Mouse (Mus musculus) gastrocnemius, postnatal 25 days (tissue): ENCODE results near the gene Tmem183a. TPM values are rescaled to one million over a fixed set of nuclear protein-coding genes. Genes with fewer than 3 reads are reported as not detected.

ENCODE experiments used
- DNase-seq: peaks from one replicate; pipeline ENCODE4 v3.0.0; 2022
- total RNA-seq, 2 experiments: library from RNA; stranded (reverse); gene quantifications; 1 replicate in 1 of 2; 2 replicates in 1 of 2; pipeline ENCODE4 v1.2.3; 2021

The Tmem183a gene
- total RNA-seq, 2 experiments from 2014 or later = 13.2 to 15.1 TPM

DNA sequence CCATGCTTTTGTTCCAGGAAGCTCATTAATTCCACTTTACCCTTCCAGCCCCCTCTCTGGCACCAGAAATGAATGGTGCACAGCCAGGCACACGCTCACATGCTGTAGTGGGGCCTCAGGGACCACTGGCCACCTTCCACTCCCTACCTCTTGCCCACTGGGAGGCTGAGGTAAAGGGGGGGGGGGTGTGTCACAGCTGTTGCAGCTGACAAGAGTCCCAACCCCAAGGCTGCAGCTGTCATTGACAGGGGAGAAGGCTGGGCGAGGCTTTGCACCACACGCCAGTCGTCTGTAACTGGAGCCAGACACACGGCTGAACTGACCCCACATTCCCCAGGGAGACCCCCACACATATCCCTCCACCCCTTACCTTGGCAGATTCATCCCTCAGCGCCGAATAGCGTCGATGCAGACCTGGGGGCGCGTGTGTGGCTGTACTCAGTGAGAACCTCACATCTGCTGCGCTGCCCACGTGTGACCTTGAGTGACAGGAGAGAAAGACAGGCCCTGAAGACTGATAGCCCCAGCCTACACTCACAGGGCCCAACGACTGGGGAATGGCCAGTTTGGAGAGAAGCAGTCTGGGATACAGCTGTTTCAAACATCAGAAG, 41.0 kb downstream of the Tmem183a start:
- DNase-seq = no peak

DNA sequence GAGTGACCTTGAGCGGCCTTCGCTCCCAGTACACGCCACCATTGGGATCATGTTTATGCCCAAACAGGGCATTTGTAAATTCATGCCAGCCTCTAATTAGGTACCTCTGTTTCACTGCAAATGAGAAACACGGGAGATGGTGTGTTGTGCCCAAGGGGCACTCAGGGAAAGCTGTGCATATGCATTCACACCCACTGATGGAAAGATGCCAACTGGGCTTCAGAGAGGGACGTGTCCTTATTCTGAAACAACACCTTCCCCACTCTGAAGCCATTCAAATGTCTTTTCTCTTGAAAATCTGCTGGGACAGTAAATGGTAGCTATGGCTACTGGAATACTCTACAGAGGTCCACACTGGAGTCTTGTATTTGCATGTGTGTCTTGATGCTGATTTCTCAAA, 43.5 kb downstream of the Tmem183a start:
- no peak for DNase-seq

DNA sequence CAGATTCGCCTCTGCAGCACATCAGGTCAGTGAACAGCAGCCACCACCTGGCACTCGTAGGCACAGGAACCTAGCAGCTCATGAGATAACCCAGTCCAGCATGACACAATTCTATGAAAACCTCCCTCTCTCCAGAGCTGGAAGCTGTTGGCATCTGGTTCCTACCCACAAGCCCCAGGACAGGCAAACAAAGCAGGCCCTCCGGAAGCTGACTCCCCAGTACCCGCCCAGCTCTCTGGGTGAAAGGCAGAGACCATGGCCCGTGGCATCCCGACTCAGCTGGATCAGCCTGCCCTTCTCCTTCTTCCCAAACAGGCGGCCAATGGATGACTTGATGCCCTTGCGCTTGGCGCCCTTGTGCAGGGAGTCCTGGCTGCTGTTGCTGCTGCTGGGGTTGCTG, 45.4 kb downstream of the Tmem183a start:
- DNase-seq = no peak

DNA sequence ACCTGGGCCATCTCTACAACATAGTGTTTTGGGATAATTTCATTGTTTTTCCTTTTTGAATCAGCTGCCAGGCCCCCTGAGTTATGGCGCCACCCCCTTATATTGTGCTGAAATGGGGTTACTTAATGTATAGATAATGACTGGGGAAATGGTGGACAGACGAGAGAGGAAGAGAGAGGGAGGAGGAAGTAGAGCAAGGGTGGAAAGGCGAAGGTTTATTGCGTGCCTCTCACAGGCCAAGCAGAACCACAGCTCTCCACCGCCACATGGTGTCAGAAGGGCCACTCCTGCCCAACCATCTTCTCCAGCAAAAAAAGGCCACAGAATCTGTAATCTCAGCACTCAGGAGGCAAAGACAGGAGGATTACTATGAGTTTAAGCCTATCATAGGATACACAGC, 46.6 kb downstream of the Tmem183a start:
- DNase-seq = no peak

DNA sequence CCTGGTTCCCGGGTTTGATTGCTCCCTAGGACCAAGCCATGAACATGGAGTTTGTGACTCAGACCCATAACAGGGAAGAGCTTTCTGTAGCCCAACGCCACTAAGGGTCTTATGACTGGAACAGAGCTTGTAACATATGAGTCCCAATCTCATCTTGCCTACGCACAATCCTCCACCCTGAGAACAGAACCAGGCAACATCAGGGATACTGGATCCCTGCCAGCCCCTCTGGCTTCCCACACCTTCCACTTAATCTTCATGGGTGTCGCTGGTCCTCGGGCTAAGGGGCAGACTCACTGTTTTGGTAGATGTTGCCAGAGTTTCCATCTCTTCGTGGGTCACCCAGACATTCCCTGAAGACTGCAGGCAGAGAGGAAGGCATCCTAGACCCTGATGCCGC, 50.0 kb downstream of the Tmem183a start:
- DNase-seq = no peak

DNA sequence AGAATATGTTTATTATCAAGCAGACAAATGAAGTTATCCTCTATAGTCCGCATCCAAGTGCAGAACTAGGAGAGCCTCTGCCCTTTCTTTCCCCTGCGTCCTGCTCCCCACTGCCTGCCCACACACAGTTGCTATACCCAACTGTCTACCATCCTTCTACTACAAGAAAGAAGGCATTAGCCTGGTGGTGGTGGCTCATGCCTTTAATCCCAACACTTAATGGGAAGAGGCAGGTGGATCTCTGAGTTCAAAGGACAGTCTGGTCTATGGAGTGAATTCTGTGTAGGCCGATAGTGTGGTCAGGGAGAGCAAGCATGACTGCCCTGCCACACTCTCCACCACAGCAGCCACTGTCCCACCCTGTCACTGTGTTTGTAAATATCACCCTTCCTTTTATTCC, 51.0 kb downstream of the Tmem183a start:
- no peak for DNase-seq

DNA sequence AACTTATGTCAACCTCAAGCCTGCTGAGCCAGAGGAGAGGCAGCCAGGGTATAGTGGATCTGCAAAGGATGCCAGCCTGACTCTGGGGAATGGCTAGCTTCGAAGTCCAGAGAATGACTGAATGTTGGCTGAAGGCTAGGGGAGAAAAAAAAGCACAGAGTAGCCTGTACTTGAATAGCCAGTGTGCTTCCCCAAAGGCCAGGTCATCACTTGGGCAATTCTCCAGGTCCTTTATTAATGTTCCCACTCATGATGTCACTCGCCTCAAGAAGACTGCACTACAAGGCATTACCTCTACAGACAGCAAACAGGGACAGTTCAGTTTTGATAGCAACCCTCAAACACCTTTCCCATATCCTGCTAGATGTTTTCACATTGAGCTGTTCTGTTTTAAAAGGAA, 51.5 kb downstream of the Tmem183a start:
- DNase-seq = no peak

DNA sequence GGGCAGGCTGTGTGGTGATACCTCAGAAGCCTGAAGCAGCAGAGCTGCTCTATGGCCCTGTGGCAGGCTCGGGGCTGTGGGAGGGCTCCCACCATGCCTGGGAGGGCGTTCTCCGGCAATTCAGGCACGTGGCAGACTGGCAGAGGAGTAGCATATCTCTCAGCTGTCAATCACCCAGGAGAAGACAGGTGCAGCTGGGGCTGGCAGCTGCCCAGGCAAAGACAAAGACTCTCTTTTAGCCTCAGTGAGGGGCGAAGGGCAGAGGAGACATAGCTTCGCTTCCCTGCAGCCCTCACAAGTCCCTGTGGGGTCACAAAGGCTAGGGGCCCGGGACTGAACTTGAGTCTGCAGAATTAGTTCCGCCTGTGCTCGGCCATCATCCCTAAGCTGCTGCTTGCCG, 54.4 kb downstream of the Tmem183a start:
- DNase-seq = no peak

DNA sequence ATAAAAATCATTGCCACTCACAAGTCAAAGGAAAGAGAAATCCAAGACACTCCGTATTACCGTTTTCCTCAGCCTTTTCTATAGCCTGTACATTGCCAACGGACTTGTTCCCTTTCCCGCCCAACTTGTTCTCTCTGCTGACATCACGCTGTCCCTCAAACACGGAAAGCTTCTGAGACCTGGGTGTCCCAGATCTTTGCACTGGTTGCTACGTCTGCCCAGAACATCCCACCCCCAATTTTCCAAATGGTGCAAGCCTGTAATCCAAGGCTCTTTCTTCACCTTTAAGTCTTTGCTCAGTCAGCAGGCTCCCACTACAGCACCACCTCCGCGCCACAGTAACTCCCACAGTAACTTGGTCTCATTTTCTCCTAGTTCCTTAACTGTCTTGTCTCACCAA, 56.8 kb downstream of the Tmem183a start:
- DNase-seq = no peak

DNA sequence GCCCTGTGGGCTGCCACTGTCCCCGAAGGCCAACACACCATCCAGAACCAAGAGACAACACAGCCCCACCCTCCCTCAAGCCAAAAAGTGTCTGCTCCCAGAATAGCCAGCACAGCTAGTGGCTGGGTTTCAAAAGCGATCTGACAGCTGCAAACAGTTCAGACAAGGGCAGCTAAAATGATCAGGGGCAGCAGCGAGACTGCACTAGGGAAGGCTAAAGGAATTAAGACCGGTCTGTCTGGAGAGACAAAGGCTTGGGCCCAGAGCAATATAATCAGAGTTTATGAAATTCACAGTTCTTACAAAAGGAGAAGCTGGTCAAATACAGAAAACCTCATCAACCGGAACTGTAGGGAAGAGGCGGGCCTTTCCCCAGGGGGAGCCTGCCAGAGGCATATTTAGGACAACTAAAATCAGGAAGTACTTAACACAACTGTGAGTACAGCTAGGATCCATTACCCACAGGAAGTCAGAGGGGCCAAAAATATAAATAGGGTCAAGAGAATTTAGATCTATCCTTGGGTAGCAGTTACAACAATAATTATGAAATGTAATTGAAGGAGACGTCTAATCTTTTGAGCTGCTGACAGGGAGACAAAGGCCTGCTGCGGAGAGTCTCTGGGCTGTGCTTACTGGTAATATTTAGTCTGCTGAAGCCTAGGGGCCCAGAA, 59.1 kb downstream of the Tmem183a start:
- DNase-seq = peak; percentile 87

DNA sequence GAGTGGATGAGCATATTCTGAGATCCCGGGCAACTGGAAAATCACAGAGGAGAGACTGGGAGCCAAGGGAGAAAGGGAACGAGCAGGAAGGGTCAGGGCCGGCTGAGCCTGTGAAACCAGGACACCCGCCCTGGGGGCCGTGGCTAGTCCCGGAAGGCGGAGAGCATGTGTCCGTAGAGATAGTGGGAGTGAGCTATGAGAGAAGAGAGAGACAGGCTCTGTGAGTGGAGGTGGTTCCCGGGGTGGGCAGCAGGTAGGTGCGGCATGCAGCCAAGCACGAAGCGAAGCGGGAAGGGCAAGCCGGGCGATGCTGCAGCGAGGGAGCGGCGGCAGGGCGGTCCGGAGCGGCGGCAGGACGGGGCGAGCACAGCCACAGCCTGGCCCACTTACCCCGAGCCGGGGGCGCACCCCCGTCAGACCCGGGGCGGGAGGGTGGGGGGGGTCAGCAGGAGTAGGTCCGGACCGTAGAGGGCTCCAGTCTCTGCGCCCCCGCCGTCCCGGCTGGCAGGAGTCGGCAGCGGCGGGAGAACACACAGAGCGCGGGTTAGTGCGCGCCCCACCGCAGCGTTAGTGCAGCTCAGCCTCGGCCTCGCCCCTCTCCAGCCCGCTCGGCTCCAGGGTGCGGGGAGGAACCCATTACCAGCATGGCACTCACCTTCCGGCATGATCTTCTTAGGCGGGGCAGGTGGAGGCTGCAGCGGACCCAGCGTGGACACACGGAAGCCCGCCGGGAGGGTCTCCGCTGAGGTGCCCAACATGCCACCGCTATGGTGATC, 63.0 kb downstream of the Tmem183a start:
- peak; percentile 45 for DNase-seq

DNA sequence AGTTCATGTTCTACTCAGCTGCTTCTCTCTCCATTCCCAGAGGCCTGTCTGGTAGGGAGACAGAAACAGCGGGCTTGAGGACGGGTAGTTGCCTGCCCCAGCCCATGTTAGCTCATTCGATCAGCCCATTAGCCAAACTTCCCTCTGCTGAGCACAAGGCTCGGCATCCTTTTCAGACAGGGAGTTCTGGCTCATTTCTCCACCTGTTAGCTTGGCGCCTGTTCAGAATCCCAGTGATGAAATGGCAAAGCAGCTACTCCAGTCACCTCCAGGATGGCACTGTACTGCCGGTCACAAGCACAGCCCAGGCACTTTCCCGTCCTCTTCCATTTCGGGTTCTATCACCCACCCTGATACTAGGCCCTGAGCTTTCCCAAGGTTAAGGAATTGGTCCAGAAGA, 64.5 kb downstream of the Tmem183a start:
- DNase-seq = no peak

Other genes with a start within 250 kb of the Tmem183a start
- 1 to 10 TPM in 1 of 2 experiments, under 1 TPM in 1; 0.91 to 1.7 TPM for gene Chil1, start 179.8 kb downstream of the Tmem183a start, total RNA-seq
- gene Mybph, start 168.5 kb downstream of the Tmem183a start, total RNA-seq = 100 to 1,000 TPM; 335 to 488 TPM
- gene Adora1, start 126.5 kb downstream of the Tmem183a start, total RNA-seq = 1 to 10 TPM in 1 of 2 experiments, under 1 TPM in 1; 0.49 to 2.7 TPM
- 10 to 100 TPM; 16.2 to 26.0 TPM for gene Myog, start 72.0 kb downstream of the Tmem183a start, total RNA-seq
- gene Ppfia4, start 29.1 kb downstream of the Tmem183a start, total RNA-seq = 1 to 10 TPM in 1 of 2 experiments, under 1 TPM in 1; 0.97 to 1.0 TPM
- gene 4933406M09Rik, start 24.0 kb upstream of the Tmem183a start, total RNA-seq = not detected
- gene Cyb5r1, start 43.6 kb upstream of the Tmem183a start, total RNA-seq = 10 to 100 TPM; 80.3 to 88.3 TPM
- 100 to 1,000 TPM; 149 to 152 TPM for gene Adipor1, start 53.4 kb upstream of the Tmem183a start, total RNA-seq
- 10 to 100 TPM; 13.4 to 15.1 TPM for gene Klhl12, start 93.6 kb upstream of the Tmem183a start, total RNA-seq
- 1 to 10 TPM; 5.7 to 6.6 TPM for gene Rabif, start 132.7 kb upstream of the Tmem183a start, total RNA-seq
- not detected for gene Mgat4e, start 187.7 kb upstream of the Tmem183a start, total RNA-seq
- 10 to 100 TPM; 11.3 to 11.7 TPM for gene Kdm5b, start 198.2 kb upstream of the Tmem183a start, total RNA-seq